Mouse (Mus musculus): Measurements from ENCODE around the gene Mbnl2.

- no peak for TF ChIP-seq CTCF (IDR thresholded peaks at IDR 0.05; ENCODE audit: borderline replicate concordance, control insufficient read depth, extremely low read depth, insufficient read depth, low read length, poor library complexity)
- TF ChIP-seq POLR2A (IDR thresholded peaks at IDR 0.05; ENCODE audit: control insufficient read depth, extremely low read depth, insufficient read depth, low read length, poor library complexity): no peak
Measured at GRCm38 (mm10) chr14:120416886-120417285, 141.4 kb downstream of the Mbnl2 start.

Measured in thymus, adult 2 months (tissue).